Mouse (Mus musculus): ENCODE data around the gene Rgs9. TPM values are rescaled to one million over a fixed set of nuclear protein-coding genes. Genes with fewer than 3 reads are reported as not detected.

Gene Rgs9
- polyA plus RNA-seq, 1 experiment from 2014 or later: 0.99 TPM

- WGBS: 45% methylated on average over 4 of the region's 4 CpGs
- Histone ChIP-seq H3K27me3 (ENCODE audit: insufficient read depth, low read length) (no peaks in the 10 kb centered on the region), H3K36me3 (ENCODE audit: insufficient read depth, low read length) (no peaks in the 10 kb centered on the region), H3K9me3 (replicated peaks; ENCODE audit: low read length) (no peaks in the 10 kb centered on the region), H3K4me3 (replicated peaks; ENCODE audit: low read depth, low read length) (no peak overlapping the region), H3K27ac (no peak overlapping the region), H3K4me2 (ENCODE audit: low read length) (no peak overlapping the region), H3K4me1 (replicated peaks; ENCODE audit: insufficient read depth, low read length) (no peaks in the 10 kb centered on the region), H3K9ac (ENCODE audit: low read depth, low read length) (no peak overlapping the region)
- no peak for TF ChIP-seq CTCF (IDR thresholded peaks at IDR 0.05; ENCODE audit: low read depth)
- ATAC-seq (replicated peaks; ENCODE audit: low FRiP score, low read depth): no peak
- DNase-seq (ENCODE audit: low spot score): peak; percentile 23
These were observed 31.4 kb upstream of the Rgs9 start for GRCm38 (mm10) chr11:109329331-109329730.

- 91% methylated on average over 10 of the region's 10 CpGs for WGBS
These were observed 30.0 kb upstream of the Rgs9 start for GRCm38 (mm10) chr11:109327952-109328351.

GRCm38 (mm10) chr11:109327381-109327780 lies 29.5 kb upstream of the Rgs9 start:
- 47% methylated on average over 3 of the region's 3 CpGs for WGBS
- no peak for ATAC-seq (replicated peaks; ENCODE audit: low FRiP score, low read depth)
- no peak overlapping the region for H3K9ac ChIP-seq (ENCODE audit: low read depth, low read length)

More at GRCm38 (mm10) chr11:109327952-109328351, 30.0 kb upstream of the Rgs9 start:
- Histone ChIP-seq H3K9ac (ENCODE audit: low read depth, low read length) (no peak overlapping the region), H3K27me3 (ENCODE audit: insufficient read depth, low read length) (no peaks in the 10 kb centered on the region), H3K27ac (no peak overlapping the region), H3K36me3 (ENCODE audit: insufficient read depth, low read length) (no peaks in the 10 kb centered on the region), H3K4me2 (ENCODE audit: low read length) (no peak overlapping the region), H3K4me3 (replicated peaks; ENCODE audit: low read depth, low read length) (no peak overlapping the region), H3K4me1 (replicated peaks; ENCODE audit: insufficient read depth, low read length) (no peaks in the 10 kb centered on the region), H3K9me3 (replicated peaks; ENCODE audit: low read length) (no peaks in the 10 kb centered on the region)
- TF ChIP-seq CTCF (IDR thresholded peaks at IDR 0.05; ENCODE audit: low read depth): no peak
- DNase-seq (ENCODE audit: low spot score): no peak
- no peak for ATAC-seq (replicated peaks; ENCODE audit: low FRiP score, low read depth)

GRCm38 (mm10) chr11:109326270-109326669 lies 28.3 kb upstream of the Rgs9 start:
- Histone ChIP-seq H3K27me3 (ENCODE audit: insufficient read depth, low read length) (no peaks in the 10 kb centered on the region), H3K9me3 (replicated peaks; ENCODE audit: low read length) (no peaks in the 10 kb centered on the region), H3K27ac (no peak overlapping the region), H3K4me3 (replicated peaks; ENCODE audit: low read depth, low read length) (no peak overlapping the region), H3K9ac (ENCODE audit: low read depth, low read length) (no peak overlapping the region), H3K36me3 (ENCODE audit: insufficient read depth, low read length) (no peaks in the 10 kb centered on the region), H3K4me1 (replicated peaks; ENCODE audit: insufficient read depth, low read length) (no peaks in the 10 kb centered on the region), H3K4me2 (ENCODE audit: low read length) (no peak overlapping the region)
- no peak for DNase-seq (ENCODE audit: low spot score)
- ATAC-seq (replicated peaks; ENCODE audit: low FRiP score, low read depth): no peak
- no peak for TF ChIP-seq CTCF (IDR thresholded peaks at IDR 0.05; ENCODE audit: low read depth)
- 32% methylated on average over 13 of the region's 13 CpGs for WGBS

More at GRCm38 (mm10) chr11:109327381-109327780, 29.5 kb upstream of the Rgs9 start:
- Histone ChIP-seq H3K9me3 (replicated peaks; ENCODE audit: low read length) (no peaks in the 10 kb centered on the region), H3K4me2 (ENCODE audit: low read length) (no peak overlapping the region), H3K4me3 (replicated peaks; ENCODE audit: low read depth, low read length) (no peak overlapping the region), H3K4me1 (replicated peaks; ENCODE audit: insufficient read depth, low read length) (no peaks in the 10 kb centered on the region), H3K27ac (no peak overlapping the region), H3K36me3 (ENCODE audit: insufficient read depth, low read length) (no peaks in the 10 kb centered on the region), H3K27me3 (ENCODE audit: insufficient read depth, low read length) (no peaks in the 10 kb centered on the region)
- DNase-seq (ENCODE audit: low spot score): no peak
- no peak for TF ChIP-seq CTCF (IDR thresholded peaks at IDR 0.05; ENCODE audit: low read depth)

- no peak for ATAC-seq (replicated peaks; ENCODE audit: low FRiP score, low read depth)
- no peak for DNase-seq (ENCODE audit: low spot score)
- 54% methylated on average over 8 of the region's 8 CpGs for WGBS
- Histone ChIP-seq H3K4me1 (replicated peaks; ENCODE audit: insufficient read depth, low read length) (no peaks in the 10 kb centered on the region), H3K4me3 (replicated peaks; ENCODE audit: low read depth, low read length) (no peak overlapping the region), H3K9ac (ENCODE audit: low read depth, low read length) (no peak overlapping the region), H3K4me2 (ENCODE audit: low read length) (no peak overlapping the region), H3K27ac (no peak overlapping the region), H3K9me3 (replicated peaks; ENCODE audit: low read length) (no peaks in the 10 kb centered on the region), H3K36me3 (ENCODE audit: insufficient read depth, low read length) (no peaks in the 10 kb centered on the region), H3K27me3 (ENCODE audit: insufficient read depth, low read length) (no peaks in the 10 kb centered on the region)
- TF ChIP-seq CTCF (IDR thresholded peaks at IDR 0.05; ENCODE audit: low read depth): no peak
These were observed 22.5 kb upstream of the Rgs9 start for GRCm38 (mm10) chr11:109320361-109320933.

GRCm38 (mm10) chr11:109319946-109320345 lies 22.0 kb upstream of the Rgs9 start:
- Histone ChIP-seq H3K9ac (ENCODE audit: low read depth, low read length) (no peak overlapping the region), H3K36me3 (ENCODE audit: insufficient read depth, low read length) (no peaks in the 10 kb centered on the region), H3K4me3 (replicated peaks; ENCODE audit: low read depth, low read length) (no peak overlapping the region), H3K27ac (no peak overlapping the region), H3K27me3 (ENCODE audit: insufficient read depth, low read length) (no peaks in the 10 kb centered on the region), H3K4me2 (ENCODE audit: low read length) (no peak overlapping the region), H3K9me3 (replicated peaks; ENCODE audit: low read length) (no peaks in the 10 kb centered on the region), H3K4me1 (replicated peaks; ENCODE audit: insufficient read depth, low read length) (no peaks in the 10 kb centered on the region)
- WGBS: 84% methylated on average over 5 of the region's 5 CpGs
- DNase-seq (ENCODE audit: low spot score) (no peak), ATAC-seq (replicated peaks; ENCODE audit: low FRiP score, low read depth) (no peak)
- TF ChIP-seq CTCF (IDR thresholded peaks at IDR 0.05; ENCODE audit: low read depth): no peak

- Histone ChIP-seq H3K27me3 (ENCODE audit: insufficient read depth, low read length) (no peaks in the 10 kb centered on the region), H3K9ac (ENCODE audit: low read depth, low read length) (no peak overlapping the region), H3K27ac (no peak overlapping the region), H3K4me3 (replicated peaks; ENCODE audit: low read depth, low read length) (no peak overlapping the region), H3K4me2 (ENCODE audit: low read length) (no peak overlapping the region), H3K4me1 (replicated peaks; ENCODE audit: insufficient read depth, low read length) (no peaks in the 10 kb centered on the region), H3K36me3 (ENCODE audit: insufficient read depth, low read length) (no peaks in the 10 kb centered on the region), H3K9me3 (replicated peaks; ENCODE audit: low read length) (no peaks in the 10 kb centered on the region)
- no peak for TF ChIP-seq CTCF (IDR thresholded peaks at IDR 0.05; ENCODE audit: low read depth)
- 86% methylated on average over 4 of the region's 4 CpGs for WGBS
- DNase-seq (ENCODE audit: low spot score): no peak
- no peak for ATAC-seq (replicated peaks; ENCODE audit: low FRiP score, low read depth)
These were observed 21.5 kb upstream of the Rgs9 start for GRCm38 (mm10) chr11:109319471-109319870.

Measured in kidney, postnatal 0 days (tissue).